Mouse (Mus musculus) retina, postnatal 7 days (tissue): ENCODE measurements around the gene Nlk.
"Not testable (repeated sequence)": the region's sequence is repeated elsewhere in the genome, so short reads cannot be mapped to it uniquely, and the experiment has no call there.

Source experiments
- DNase-seq: peaks from one replicate; pipeline ENCODE4 v3.0.0-alpha.2; 2012; ENCODE audit warnings: low read depth, low spot score

The Nlk gene

DNA sequence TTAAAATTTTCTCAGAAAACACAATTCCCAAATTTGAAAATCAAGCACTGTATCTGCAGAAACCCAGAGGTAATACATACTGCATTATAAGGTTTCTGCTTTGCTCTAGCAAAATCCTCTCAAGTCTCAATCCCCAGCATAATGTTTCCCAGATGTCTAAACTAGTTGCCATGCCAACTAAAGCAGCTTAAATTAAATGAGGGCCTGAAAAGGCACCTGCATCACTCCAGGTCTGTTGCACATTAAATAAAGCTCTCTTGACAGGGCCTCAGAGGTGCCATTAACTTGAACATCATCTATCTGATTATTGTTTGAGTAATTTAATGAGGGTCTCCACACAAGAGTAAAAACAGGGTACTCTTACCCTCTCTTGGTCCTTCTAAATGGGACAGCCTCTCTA lies 100.4 kb downstream of the Nlk start:
- DNase-seq: peak; percentile 21

DNA sequence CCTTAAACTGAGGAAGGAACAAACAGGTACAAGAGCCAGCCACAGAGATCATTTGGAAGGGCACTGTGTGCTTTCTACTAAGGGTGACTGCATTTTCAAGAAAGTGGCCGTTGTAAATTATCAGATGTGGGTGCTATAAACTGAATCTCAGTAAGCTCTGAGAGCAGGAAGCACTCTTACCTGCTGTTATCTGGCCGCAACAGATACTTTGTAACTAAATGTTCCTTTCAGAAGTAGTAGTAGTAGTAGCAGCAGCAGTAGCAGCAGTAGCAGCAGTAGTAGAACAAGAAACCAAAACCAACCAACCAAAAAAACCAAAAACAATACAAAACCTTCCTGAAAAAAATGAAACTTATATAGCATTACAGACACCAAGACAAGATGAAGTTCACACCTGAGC lies 101.4 kb downstream of the Nlk start:
- no peak for DNase-seq

- DNase-seq: no peak
Observed at GRCm38 (mm10) chr11:78594271-78594964, 102.8 kb downstream of the Nlk start.

GRCm38 (mm10) chr11:78587677-78588076 lies 109.5 kb downstream of the Nlk start:
- not testable (repeated sequence) for DNase-seq

- no peak for DNase-seq
Observed at GRCm38 (mm10) chr11:78586099-78586498, 111.1 kb downstream of the Nlk start.

GRCm38 (mm10) chr11:78582848-78583247 lies 114.3 kb downstream of the Nlk start:
- no peak for DNase-seq

GRCm38 (mm10) chr11:78574975-78575374 lies 122.2 kb downstream of the Nlk start:
- DNase-seq: no peak

DNA sequence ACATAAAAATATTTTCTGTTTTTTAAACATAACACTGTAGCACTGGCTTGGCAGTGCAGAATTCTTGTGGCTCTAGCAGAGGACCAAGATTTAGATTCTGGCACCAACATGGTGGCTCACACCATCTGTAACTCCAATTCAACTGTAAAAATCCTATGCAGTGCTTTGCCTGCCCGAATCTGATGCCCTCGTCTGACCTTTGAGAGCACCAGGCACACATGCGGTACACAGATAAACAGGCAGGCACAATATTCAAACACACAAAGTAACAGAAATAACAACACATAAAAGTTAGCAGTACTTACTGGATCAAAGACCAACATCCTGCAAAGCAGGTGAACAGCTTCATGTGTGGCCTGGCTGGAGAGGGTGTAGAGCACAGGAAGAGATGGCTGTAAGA lies 122.6 kb downstream of the Nlk start:
- DNase-seq: no peak

DNA sequence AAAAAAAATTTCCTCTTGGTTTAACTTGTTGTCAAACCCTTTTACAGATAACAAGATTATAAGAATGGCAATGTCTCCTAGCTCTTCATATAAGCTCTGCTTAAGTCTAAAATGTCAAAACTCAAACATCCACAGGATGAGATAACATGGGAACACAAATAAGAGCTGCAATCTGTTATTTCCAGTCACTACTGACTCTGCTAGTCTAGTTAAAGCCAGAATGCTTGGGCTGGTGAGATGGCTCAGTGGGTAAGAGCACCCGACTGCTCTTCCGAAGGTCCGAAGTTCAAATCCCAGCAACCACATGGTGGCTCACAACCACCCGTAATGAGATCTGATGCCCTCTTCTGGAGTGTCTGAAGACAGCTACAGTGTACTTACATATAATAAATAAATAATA lies 123.1 kb downstream of the Nlk start:
- DNase-seq: not testable (repeated sequence)

DNA sequence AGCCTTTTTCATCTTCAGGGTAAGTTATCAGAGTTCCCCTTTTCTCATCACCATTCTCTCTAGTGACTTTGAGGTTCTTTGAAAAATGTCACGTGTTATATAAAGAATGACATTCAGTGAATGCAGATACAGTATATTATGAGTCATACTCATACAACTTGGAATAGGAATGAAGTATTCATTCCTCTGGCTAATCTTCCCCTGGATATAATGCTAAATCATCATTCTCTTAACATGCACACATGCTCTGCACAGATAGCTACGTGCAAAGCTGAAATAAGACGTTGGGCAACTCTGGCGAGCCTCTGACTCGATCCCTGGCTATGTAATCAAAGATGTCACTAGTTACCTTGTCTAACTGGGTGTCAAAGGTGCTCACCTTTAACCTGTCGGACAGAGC lies 125.3 kb downstream of the Nlk start:
- no peak for DNase-seq

- DNase-seq: no peak
Observed at GRCm38 (mm10) chr11:78571441-78571840, 125.7 kb downstream of the Nlk start.

DNA sequence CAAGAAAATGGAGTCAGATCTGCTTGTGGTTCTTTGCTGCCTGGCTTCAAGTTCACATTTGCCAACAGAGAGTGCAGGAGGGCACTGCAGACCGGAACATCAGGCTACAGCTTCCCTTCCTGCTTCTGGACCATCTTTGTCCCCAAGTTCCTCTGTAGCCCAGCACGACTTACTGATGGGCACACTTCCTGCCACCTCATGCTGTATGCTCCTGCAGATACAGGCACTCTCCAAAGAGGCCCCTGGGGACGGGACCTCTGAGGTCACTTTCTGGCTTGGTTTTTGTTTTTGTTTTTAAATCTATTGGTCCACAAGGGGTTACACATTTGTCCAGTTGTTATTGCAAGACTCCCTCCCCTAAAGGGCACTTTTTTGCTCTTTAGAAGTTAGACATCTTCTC lies 127.4 kb downstream of the Nlk start:
- DNase-seq: no peak

DNA sequence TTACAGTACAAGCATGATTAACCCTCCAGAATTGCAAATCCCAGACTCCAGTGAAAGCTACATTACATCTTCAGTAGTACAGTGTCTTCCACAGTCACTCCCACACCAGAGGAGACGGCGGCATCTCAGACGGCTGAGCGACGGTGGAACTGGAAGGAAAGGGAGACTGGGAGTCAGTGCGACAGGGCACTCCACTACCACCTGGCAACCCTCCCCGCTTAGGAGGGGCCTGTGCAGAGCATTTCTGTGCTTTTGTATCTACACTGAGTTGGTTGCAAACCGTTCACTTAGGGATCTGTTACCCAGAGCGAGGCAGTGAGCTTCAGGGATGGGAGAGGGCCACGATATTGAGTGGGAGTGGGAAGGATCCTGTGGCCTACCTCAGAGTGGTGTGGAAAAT lies 128.3 kb downstream of the Nlk start:
- DNase-seq: no peak

- DNase-seq: no peak
Observed at GRCm38 (mm10) chr11:78567614-78568013, 129.6 kb downstream of the Nlk start.

GRCm38 (mm10) chr11:78566775-78567174 lies 130.4 kb downstream of the Nlk start:
- no peak for DNase-seq

DNA sequence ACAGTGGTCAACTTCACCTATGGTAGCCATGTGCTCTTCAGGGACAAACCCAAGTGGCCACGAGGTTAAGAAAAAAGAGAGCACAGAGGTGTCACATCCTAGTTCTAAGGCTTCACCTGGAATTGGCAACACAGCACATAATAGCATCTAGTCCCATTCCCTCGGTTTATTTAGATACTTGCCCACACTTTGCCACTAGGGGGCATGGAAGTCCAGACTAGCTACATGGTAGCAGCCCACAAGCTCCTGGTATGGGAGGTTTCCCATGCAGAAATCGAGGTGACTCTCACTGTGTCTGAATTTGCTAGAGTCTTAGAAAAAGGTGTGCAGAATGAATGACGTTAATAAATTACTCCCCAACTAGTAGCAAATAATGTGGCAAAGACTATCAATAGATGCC lies 136.7 kb downstream of the Nlk start:
- peak; percentile 71 for DNase-seq

GRCm38 (mm10) chr11:78557241-78557640 lies 139.9 kb downstream of the Nlk start:
- no peak for DNase-seq

GRCm38 (mm10) chr11:78556070-78556469 lies 141.1 kb downstream of the Nlk start:
- DNase-seq: no peak

- no peak for DNase-seq
Observed at GRCm38 (mm10) chr11:78555623-78556022, 141.6 kb downstream of the Nlk start.

GRCm38 (mm10) chr11:78551059-78551398 lies 146.1 kb downstream of the Nlk start:
- no peak for DNase-seq

- peak; percentile 88 for DNase-seq
Observed at GRCm38 (mm10) chr11:78550168-78551058, 146.8 kb downstream of the Nlk start, which contains the start of gene Tmem97. TSS of gene Tmem97 (minus strand) at chr11:78550777.

GRCm38 (mm10) chr11:78549491-78549987 lies 147.6 kb downstream of the Nlk start:
- no peak for DNase-seq
